Mouse (Mus musculus) midbrain, embryonic 11.5 days (tissue): Measurements from ENCODE around the gene Hist1h1e. TPM values are rescaled to one million over a fixed set of nuclear protein-coding genes. Genes with fewer than 3 reads are reported as not detected.

Experiments used
- ATAC-seq: fragments of 200-750 bp; cut with Nextera tagmentation; 2 replicates; pipeline ENCODE4 v1.8.0; 2017; ENCODE audit warnings: moderate TSS enrichment, moderate library complexity; ENCODE audit not compliant: low FRiP score
- DNase-seq: peaks from one replicate; pipeline ENCODE4 v3.0.0; 2015; ENCODE audit warnings: low spot score; ENCODE audit errors: missing footprints
- H3K27ac ChIP-seq: fragments of 300-500 bp; sonication (generic); 2 replicates; pipeline ENCODE4 v1.5.1; 2014; ENCODE audit warnings: low read depth, low read length
- H3K27me3 ChIP-seq: fragments of 300-500 bp; sonication (generic); 2 replicates; pipeline ENCODE4 v1.6.1; 2014; ENCODE audit warnings: mild to moderate bottlenecking, low read length, moderate library complexity, mixed read lengths; ENCODE audit not compliant: control insufficient read depth, insufficient read depth
- H3K36me3 ChIP-seq: fragments of 300-500 bp; sonication (generic); 2 replicates; pipeline ENCODE4 v1.6.1; 2014; ENCODE audit warnings: mild to moderate bottlenecking, low read length, moderate library complexity, mixed read lengths; ENCODE audit not compliant: control insufficient read depth, insufficient read depth
- H3K4me1 ChIP-seq: fragments of 300-500 bp; sonication (generic); 2 replicates; pipeline ENCODE4 v1.6.1; 2014; ENCODE audit warnings: low read length; ENCODE audit not compliant: control insufficient read depth, insufficient read depth
- H3K4me2 ChIP-seq: fragments of 300-500 bp; sonication (generic); 2 replicates; pipeline ENCODE4 v1.6.1; 2014; ENCODE audit warnings: mild to moderate bottlenecking, moderate library complexity
- H3K4me3 ChIP-seq: fragments of 300-500 bp; sonication (generic); 2 replicates; pipeline ENCODE4 v1.5.1; 2014; ENCODE audit warnings: low read depth, low read length
- H3K9ac ChIP-seq: fragments of 300-500 bp; sonication (generic); 2 replicates; pipeline ENCODE4 v1.6.1; 2014; ENCODE audit warnings: low read length
- H3K9me3 ChIP-seq: fragments of 300-500 bp; sonication (generic); 2 replicates; pipeline ENCODE4 v1.6.1; 2016; ENCODE audit warnings: low read length; ENCODE audit not compliant: control insufficient read depth
- WGBS: fragments of 180-500 bp; shearing (Covaris S2); extraction: QIAGEN DNeasy Blood & Tissue Kit; methylation state at CpG from one replicate; pipeline ENCODE4 v1.1.7; 2014; 5-methylcytosine and 5-hydroxymethylcytosine counted together
- polyA plus RNA-seq: library from polyadenylated mRNA; unstranded; fragments of >200 nt; fragmentation: Nextera tagmentation; extraction: Ambion mirVana; gene quantifications from 2 replicates; pipeline ENCODE4 v1.2.1, GENCODE M21; 2014

The Hist1h1e gene
- polyA plus RNA-seq, 1 experiment from 2014 or later: 28.9 TPM

DNA sequence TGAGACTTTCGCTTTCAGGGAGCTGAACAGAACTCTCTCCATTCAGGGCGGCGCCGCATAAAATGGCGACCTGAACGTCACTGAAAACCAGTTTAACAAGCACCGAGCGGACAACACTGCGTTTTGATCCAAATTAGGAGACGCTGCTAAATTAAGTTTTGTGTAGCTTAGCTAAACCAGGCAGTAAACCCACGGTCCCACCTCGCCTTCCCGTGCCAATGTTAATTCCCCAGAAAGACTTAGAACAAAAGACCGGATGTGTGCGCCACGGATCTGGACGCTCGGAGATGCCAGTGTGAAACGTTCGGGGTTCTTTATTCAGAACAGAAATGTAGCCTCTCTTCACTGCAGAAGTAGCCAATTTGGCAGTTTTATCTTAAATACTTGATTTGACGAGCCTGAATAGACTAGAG, 37.3 kb downstream of the Hist1h1e start:
- H3K4me1 ChIP-seq: peaks cover 17% of the 10 kb centered on the region; the same call in 1 of the 2 replicates
- under 1% methylated on average over 21 of the region's 21 CpGs for WGBS
- no peaks in the 10 kb centered on the region for H3K27me3 ChIP-seq

DNA sequence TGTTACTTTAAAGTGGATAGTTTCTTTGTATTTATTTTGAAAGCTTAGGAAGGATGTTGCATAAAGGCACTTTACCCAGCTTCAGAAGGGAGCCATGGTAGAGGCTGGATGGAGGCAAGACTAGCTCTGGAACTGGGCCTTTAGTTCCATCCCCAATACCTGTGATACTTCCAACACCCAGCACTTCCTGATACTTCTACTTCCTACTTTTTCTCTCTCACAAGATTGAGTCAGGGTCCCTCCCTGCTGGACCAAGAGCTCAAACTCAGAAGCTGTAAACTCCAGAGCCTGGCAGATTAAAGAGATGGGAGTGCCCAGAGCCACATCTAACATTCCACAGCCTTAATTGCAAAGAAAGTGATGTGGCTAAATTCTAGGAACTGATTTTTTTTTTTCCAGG, 38.0 kb downstream of the Hist1h1e start:
- peak overlapping the region; percentile 85 for H3K9ac ChIP-seq
- no peak for ATAC-seq
- peak overlapping the region; percentile 78 for H3K4me2 ChIP-seq
- H3K4me1 ChIP-seq: peaks cover 17% of the 10 kb centered on the region; the same call in 1 of the 2 replicates
- peak; percentile 90 for DNase-seq
- H3K36me3 ChIP-seq: no peaks in the 10 kb centered on the region
- H3K27ac ChIP-seq: peak overlapping the region; percentile 98
- H3K9me3 ChIP-seq: no peaks in the 10 kb centered on the region
- peak overlapping the region; percentile 40; the same call in 1 of the 2 replicates for H3K4me3 ChIP-seq
- no peaks in the 10 kb centered on the region for H3K27me3 ChIP-seq

More for the DNA sequence above, 37.3 kb downstream of the Hist1h1e start:
- no peaks in the 10 kb centered on the region for H3K9me3 ChIP-seq
- peak overlapping the region; percentile 98 for H3K27ac ChIP-seq
- H3K4me3 ChIP-seq: peak overlapping the region; percentile 40
- peak overlapping the region; percentile 78 for H3K4me2 ChIP-seq
- ATAC-seq (peak; percentile 8), DNase-seq (peak; percentile 97)
- peak overlapping the region; percentile 85 for H3K9ac ChIP-seq
- no peaks in the 10 kb centered on the region for H3K36me3 ChIP-seq

DNA sequence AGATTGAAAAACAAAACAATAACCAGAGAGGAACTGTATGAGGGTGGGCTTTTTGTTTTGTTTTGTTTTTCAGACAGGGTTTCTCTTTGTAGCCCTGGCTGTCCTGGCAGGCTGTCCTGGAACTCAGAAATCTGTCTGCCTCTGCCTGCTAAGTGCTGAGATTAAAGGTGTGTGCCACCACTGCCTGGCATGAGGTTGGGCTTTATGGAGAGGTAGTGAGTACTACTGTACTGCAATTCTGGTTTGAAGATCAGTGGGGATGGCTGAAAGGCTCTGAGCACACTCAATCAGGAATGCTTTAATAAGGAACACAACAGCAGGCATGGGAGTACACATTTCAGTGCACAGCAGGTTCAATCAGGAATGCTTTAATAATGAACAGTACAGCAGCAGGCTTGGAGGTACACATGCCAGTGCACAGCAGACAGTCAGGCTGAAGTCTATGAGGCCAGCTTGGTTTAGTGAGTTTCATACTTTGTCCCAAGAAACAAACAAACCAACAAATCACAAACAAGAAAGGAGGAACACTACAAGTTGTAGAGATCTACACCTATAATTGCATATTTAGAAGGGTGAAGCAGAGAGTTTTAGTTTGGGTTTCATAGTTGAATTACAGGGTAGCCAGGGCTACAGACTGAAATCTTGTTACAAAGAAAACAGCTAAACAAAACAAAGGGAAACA, 38.8 kb downstream of the Hist1h1e start:
- peak overlapping the region; percentile 77 for H3K27ac ChIP-seq
- H3K9ac ChIP-seq: peak overlapping the region; percentile 22; the same call in 1 of the 2 replicates
- no peaks in the 10 kb centered on the region for H3K9me3 ChIP-seq
- DNase-seq (peak; percentile 85), ATAC-seq (no peak)
- no peaks in the 10 kb centered on the region for H3K27me3 ChIP-seq
- H3K4me2 ChIP-seq: peak overlapping the region; percentile 12
- H3K4me3 ChIP-seq: no peak overlapping the region
- H3K4me1 ChIP-seq: peaks cover 17% of the 10 kb centered on the region; the same call in 1 of the 2 replicates
- H3K36me3 ChIP-seq: no peaks in the 10 kb centered on the region

DNA sequence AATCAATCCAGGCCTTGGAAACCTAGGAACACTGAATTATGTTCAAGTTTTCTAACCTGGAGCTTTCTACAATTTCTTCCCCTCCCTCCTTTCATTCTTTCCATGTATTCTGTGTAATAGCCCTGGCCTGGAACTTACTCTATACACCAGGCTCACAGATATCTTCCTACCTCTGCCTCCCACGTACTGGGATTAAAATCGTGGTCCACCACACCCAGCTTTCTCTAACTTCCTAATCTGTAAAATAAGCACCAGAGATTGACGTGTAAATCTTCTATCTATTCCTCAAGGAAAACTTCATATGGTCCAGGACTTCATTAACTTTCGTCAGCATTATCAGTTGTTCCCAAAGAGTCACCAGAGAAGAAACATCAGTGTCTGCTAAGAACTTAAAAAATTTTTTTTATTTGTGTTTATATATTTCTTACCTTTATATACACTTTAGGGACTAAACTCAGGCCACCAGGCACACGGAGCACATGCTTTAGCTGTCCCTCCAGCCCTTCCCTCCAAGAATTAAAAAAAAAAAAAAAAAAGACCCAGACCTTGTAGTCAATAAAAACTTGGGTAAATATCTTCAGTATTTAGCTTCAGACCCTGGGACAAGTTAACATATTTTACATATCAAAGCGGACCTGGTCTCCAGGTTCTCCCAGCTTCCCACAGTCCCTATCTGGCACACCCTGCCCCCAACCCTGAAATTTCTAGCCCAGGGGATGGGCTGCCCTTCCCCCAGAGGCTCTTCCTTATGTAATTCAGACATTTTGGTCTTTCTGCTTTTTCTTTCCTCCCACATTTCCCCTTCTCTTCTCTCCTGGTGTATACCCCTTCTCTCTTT, 39.9 kb downstream of the Hist1h1e start:
- peak; percentile 93 for DNase-seq

DNA sequence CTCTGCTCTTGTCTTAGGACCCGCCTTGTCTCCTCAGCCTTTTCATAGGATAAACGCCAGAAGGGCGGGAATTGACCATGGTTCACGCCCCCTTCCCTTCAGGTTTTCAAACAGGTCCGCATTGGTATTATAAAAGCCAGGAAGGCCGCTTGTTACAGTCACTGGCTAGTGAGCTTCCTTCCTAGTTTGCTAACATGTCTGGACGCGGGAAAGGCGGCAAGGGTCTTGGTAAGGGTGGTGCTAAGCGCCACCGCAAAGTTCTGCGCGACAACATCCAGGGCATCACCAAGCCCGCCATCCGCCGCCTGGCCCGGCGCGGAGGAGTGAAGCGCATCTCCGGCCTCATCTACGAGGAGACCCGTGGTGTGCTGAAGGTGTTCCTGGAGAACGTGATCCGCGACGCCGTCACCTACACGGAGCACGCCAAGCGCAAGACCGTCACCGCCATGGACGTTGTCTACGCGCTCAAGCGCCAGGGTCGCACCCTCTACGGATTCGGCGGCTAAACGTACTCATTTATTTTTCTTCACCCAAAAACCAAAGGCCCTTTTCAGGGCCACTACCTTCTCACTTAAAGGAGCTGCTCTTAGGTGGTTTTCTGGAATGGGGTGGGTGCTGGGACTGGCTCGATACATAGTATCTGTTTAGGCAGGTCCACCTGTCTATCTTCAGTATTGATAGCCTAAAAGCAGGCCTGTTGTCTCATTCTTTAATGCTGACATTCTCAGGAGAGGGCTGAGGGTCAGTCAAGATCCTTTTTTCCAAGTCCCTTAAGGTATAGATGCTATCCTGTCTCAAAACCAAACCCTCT, 40.7 kb downstream of the Hist1h1e start, which contains the start of gene Hist1h4d:
TSS of gene Hist1h4d (plus strand) at position 191 of the 811 bp plus-strand sequence.
- DNase-seq (peak; percentile 100), ATAC-seq (peak; percentile 89)
- under 1% methylated on average over 43 of the region's 43 CpGs for WGBS
- H3K36me3 ChIP-seq: no peaks in the 10 kb centered on the region
- no peaks in the 10 kb centered on the region for H3K9me3 ChIP-seq
- H3K9ac ChIP-seq: peak within 1 kb of the TSS; percentile 69
- peak within 1 kb of the TSS; percentile 77 for H3K27ac ChIP-seq
- H3K27me3 ChIP-seq: no peaks in the 10 kb centered on the region
- H3K4me3 ChIP-seq: peak within 1 kb of the TSS; percentile 42
- H3K4me1 ChIP-seq: peaks cover 20% of the 10 kb centered on the region
- H3K4me2 ChIP-seq: peak within 1 kb of the TSS; percentile 63

More for the DNA sequence above, 39.9 kb downstream of the Hist1h1e start:
- Histone ChIP-seq H3K4me2 (peak overlapping the region; percentile 63), H3K4me1 (peaks cover 17% of the 10 kb centered on the region; the same call in 1 of the 2 replicates), H3K36me3 (no peaks in the 10 kb centered on the region), H3K4me3 (peak overlapping the region; percentile 42), H3K9me3 (no peaks in the 10 kb centered on the region), H3K27me3 (no peaks in the 10 kb centered on the region), H3K9ac (peak overlapping the region; percentile 69), H3K27ac (peak overlapping the region; percentile 77)
- ATAC-seq: no peak
- 6% methylated on average over 6 of the region's 6 CpGs for whole genome bisulfite sequencing

DNA sequence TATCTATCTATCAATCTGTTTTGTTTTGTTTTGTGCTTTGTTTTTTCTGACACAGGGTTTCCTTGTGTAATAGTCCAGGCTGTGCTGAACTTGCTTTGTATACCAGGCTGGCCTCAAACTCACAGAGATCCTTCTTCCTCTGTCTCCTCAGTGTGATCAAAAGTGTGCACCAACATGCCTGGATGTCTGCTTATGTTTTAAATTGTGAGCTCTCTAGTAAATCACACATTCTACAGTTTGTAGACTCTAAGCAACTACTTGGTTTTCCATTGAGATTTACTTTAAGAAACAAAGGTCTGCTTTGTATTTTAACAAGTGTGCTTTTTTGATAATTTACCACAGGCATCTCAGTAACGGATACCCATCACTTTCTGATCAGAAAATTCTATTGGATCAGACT, 44.5 kb downstream of the Hist1h1e start:
- Histone ChIP-seq H3K27ac (no peak overlapping the region; the same call in 1 of the 2 replicates), H3K9me3 (no peaks in the 10 kb centered on the region), H3K4me3 (no peak overlapping the region), H3K27me3 (no peaks in the 10 kb centered on the region), H3K4me1 (peaks cover 12% of the 10 kb centered on the region), H3K9ac (no peak overlapping the region), H3K36me3 (no peaks in the 10 kb centered on the region), H3K4me2 (no peak overlapping the region)
- WGBS: 100% methylated on average over 1 of the region's 1 CpGs
- peak; percentile 84 for DNase-seq
- no peak for ATAC-seq

DNA sequence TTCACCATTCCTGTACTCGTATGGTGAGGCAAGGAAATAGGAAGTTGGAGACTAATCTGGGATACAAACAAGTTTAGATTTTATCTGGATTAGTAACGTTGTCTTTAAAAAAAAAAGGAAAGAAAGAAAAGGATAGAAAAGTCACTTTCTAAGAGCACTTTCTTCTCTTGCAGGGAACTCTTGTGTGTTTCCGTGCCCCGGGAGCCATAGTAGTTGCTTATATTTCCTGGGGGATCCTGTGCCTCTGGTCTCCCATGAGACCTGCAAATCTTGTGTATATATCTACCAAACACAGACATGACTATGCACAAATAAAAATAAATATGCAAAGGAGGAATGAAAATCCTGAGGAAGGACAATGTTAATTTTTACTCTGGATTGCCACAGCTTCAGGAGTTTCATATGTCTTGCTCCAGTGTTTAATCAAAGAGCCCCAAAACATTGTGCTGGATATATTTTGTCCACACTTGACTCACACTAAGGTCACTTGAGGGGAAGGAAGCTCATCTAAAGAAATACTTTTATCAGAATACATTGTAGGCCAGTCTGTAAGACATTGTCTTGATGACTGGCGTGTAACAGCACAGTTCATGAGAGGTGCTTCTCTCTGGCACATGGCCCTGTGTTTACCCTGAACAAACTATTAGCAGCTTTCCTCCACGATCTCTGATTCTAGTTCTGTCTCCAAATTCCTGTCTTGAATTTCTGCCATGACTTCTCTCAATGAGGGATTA, 45.3 kb downstream of the Hist1h1e start:
- H3K4me3 ChIP-seq: peak overlapping the region; percentile 39
- DNase-seq (peak; percentile 91), ATAC-seq (no peak)
- no peaks in the 10 kb centered on the region for H3K9me3 ChIP-seq
- H3K27me3 ChIP-seq: no peaks in the 10 kb centered on the region
- H3K4me1 ChIP-seq: peaks cover 11% of the 10 kb centered on the region
- H3K36me3 ChIP-seq: no peaks in the 10 kb centered on the region
- peak overlapping the region; percentile 77 for H3K9ac ChIP-seq
- peak overlapping the region; percentile 61 for H3K4me2 ChIP-seq
- 50% methylated on average over 6 of the region's 6 CpGs for WGBS
- H3K27ac ChIP-seq: peak overlapping the region; percentile 81

DNA sequence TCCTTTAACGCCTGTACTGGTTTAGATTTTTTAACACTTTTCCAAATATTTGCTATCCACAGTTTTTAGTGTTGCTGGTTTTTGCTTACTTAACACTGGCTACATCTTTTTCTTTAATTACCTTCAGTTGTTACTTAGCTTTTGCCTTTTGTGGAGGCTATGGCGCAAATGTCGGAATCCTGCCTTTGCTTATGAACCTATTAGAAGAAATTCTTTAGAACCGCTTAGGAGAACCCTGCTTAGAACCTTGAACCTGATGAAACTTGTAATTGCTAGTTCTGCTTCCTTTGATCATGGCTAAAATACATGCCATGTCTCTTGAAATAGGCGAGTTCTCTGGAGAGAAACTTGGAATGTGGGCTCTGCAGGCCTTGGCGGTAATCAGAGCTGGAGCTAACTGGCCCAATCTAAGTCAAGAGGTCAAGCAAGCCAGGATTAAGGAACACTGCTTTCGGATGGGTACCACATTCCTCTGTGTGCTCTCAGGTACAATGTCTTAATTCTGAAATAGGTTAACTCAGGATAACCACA, 45.9 kb downstream of the Hist1h1e start:
- no peak for ATAC-seq
- Histone ChIP-seq H3K27me3 (no peaks in the 10 kb centered on the region), H3K36me3 (no peaks in the 10 kb centered on the region), H3K9ac (peak overlapping the region; percentile 77), H3K9me3 (no peaks in the 10 kb centered on the region), H3K27ac (peak overlapping the region; percentile 81), H3K4me2 (peak overlapping the region; percentile 61), H3K4me3 (peak overlapping the region; percentile 39), H3K4me1 (peaks cover 11% of the 10 kb centered on the region)
- 1% methylated on average over 7 of the region's 7 CpGs for WGBS
- DNase-seq: peak; percentile 93
